Mouse (Mus musculus) monocyte, adult 5-6 weeks (primary cell): Measurements from ENCODE around the gene Selp. TPM values are rescaled to one million over a fixed set of nuclear protein-coding genes. Genes with fewer than 3 reads are reported as not detected.
A peak's percentile ranks its signal among the peaks of the same experiment; 100 is the strongest.

Source experiments
- ATAC-seq: fragments of 153-309, 156-312 bp; replicated peaks from 2 replicates; pipeline ENCODE4 v1.8.0; 2017; ENCODE audit warnings: mild to moderate bottlenecking; ENCODE audit not compliant: low TSS enrichment, insufficient number of reproducible peaks, severe bottlenecking, poor library complexity, low FRiP score
- total RNA-seq: library from RNA; stranded (forward); fragments of 200-1000, 200-491, 200-594 nt; gene quantifications from 3 replicates; pipeline ENCODE4 v1.2.3, GENCODE M21; 2017

The Selp gene
- total RNA-seq = 1.6 to 3.5 TPM (median 1.7 TPM) in 3 replicates

DNA sequence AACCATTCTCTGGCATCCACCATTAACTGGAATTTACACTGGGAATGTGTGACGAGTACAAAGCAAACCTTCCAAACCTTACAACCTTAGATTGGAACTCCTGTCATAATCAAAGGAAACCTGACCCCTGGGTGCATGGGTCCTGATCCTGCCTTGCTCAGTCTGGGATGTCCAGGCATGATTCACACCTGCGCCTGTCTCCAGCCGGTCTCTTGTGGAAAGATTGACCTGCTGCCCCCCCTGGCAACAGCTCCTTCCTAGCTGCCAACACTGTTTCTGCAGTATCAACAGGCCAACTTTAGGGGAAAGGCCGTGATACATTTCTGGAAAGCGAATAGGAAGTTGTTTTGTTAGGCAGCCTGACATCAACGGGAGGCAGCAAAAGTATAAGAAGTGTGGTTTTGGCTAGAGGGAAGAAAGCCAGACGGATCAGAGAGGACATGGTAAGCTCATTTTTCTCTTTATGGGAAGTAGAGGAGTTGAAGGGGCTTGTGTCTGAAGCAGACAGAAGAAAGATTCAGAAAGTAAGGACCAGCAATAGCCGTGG, at the start of gene Selp:
Gene Selp (plus strand): TSS at position 318 of the 547 bp plus-strand sequence.
- no peak for ATAC-seq

DNA sequence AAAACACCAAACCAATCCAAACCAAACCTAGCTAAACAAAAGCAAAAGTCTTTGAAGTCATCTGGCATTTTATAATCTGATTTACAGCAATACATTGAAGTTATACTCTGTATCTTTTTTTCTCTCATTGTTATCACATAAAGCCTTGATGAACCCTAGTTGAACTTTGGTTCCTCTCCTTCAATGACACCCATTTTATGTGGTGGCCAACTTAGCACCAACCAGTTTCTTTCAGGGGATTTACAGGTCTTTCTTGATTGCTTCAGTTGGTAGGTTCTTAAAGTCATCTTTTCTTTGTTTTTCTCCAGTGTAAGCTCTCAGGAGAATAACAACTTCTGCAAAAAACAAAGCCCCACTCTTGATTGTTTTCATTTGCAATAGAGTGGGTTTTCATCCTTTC, 45.8 kb upstream of the Selp start:
- ATAC-seq = no peak

DNA sequence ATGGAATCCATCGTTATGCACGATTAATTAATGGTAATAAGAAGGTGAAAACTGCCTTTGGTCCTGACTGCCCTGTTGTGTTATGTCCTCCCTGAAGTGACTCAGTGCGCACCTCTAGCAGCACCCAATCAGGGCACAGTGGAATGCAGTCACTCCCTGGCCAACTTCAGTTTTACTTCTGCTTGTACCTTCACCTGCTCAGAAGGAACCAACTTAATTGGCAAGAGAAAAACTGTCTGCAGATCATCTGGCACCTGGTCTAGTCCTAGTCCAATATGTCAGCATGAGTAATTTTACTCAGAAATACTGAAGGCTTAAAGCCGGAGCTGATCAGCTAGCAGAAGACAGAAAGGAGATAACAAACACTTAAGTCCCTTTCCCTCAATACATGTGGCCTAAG, 44.6 kb upstream of the Selp start:
- ATAC-seq = no peak

DNA sequence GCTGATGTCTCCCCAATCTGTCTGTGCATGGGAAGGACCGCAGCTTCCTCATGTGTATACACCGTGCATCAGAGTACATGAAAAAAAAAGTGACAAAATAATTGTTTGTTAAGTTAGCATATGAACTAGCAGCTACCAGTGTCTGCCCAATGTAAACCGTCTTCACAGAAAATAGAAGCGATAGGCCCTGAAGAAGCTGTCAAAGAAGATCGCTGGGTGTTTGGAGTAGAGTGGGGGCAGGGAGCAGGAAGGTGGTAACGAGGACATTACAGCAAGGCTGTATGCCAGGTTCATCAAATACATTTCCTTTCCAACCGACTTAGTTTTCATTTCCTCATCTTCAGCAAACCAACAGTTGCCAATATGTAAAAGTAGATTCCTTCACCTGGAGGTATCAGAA, 44.0 kb upstream of the Selp start:
- no peak for ATAC-seq

DNA sequence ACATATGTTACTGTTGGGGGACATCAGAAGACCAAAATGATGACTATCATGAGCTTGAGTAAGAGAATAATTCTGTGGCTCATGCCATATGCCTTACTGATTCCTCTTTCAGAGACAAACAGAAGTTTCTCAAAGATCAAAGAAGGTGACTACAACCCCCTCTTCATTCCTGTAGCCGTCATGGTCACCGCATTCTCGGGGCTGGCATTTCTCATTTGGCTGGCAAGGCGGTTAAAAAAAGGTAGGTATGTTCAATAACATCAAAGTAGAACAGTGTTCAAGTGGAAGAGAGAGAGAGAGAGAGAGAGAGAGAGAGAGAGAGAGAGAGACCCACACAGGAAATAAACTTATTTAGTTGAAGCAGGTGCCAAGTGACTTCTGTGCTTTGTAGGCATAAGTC, 43.1 kb upstream of the Selp start:
- no peak for ATAC-seq

DNA sequence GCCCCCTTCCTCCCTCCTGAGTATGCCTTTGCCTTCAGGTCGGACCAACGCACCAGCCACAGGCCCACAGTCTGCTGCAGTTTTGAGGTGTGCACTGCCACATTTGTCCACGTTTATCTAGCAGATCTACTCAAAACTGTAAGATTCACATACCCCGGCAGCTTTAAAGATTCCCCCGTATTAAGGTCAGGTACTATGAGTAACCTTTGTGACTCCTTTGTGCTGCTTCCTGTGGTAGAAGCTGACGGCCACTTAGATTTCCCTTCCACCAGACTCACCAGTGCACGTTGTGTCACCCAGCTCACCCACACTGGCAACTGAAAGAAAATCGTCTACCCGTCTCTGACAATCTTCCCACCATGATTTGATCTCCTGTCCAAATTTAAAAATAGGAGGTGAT, 42.0 kb upstream of the Selp start:
- no peak for ATAC-seq

DNA sequence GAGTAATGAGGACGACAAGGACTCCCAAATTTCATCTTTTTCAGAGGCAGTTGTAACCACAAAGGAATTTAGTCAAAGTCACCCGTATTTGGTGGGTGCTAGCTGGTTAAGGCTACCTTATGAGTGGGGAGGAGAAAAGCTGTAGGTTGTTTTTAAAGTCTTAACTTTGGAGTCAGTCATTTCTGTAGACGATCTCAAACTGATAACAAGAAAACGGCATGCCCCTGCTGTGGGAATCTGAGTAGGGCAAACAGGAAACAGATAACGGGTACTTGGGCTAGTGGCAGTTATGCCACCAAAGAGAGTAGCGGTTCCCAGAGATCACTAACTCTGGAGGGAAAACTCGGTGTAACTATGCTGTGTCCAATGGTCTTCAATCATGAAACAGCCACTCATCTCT, 41.3 kb upstream of the Selp start:
- ATAC-seq = no peak

DNA sequence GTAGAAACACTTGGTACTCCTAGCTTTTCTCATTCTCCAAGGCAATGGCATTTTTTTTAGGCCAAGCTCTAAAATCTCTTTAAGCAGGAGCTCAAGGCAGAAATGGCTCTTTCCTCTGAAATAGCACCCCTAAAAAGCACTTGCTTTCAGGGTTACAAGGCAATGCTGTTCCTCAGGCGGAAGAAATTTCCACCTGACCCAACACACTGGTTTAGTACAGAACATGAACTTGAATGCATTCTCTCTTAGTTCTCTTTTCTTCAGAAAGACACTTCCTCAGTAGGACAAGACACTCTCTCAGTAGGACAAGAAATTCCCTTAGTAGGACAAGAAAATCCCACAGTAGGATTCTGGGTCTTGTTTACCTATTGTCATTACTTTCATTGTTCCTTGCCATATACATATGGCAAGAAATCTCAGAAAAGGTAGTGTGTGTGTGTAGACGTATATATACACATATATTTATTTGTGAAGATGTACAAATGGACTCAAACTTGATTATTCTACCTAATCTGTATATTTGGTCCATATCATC, 40.4 kb upstream of the Selp start:
- no peak for ATAC-seq

DNA sequence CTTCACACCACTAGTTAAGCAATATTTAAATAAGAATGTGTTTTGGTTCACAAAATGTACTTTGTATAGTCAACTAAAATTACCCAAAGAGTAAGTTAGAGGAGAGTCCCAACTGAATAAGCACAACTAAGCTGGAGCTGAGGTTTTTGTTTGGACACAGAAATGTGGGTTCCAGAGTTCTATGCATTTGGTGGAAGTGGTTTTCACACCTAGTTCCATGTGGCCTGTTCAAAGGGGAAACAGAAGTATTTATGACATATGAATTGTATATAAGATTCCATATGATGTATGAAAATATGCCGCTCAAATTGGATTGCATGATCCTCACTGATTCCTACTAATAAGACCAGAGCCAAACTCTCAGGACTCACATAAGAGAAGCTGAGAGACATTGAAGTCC, 39.6 kb upstream of the Selp start:
- ATAC-seq = no peak

DNA sequence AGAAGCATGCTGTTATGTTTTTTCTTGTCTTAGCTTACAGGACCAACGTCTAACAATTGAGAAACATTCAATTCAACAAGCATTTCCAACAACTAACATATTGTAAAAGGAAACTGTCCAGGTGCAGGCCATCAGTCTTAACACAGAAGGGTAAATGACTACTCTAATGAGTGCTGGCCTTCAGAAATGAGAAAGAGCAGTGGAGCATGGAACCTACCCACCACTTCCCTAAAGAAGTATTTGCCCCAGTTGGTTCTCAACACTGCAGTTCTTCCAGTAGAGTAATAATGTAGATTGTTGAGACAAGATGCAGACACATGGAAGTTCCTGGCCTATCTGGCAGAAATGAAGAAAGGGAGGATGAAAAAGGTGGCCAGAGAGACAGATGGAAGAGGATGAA, 38.6 kb upstream of the Selp start:
- no peak for ATAC-seq

DNA sequence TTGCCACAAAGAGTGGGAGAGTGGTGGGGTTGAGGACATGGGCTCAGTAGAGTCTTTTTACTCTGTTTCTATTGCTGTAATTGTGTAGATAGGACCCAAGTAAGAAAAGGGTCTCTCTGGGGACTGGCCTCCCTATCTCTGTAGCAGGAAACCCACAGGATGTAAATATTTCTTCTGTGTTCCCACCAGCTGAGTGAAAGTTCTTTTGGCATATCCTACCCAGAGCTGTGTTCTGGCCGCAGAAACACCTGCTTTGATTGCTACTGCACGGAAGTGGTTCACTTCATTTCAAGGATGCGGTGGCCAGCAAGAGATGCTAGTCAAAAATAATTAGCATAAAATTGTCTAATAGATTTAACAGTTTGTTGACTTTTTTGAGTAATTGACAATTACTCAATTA, 38.0 kb upstream of the Selp start:
- ATAC-seq = no peak

DNA sequence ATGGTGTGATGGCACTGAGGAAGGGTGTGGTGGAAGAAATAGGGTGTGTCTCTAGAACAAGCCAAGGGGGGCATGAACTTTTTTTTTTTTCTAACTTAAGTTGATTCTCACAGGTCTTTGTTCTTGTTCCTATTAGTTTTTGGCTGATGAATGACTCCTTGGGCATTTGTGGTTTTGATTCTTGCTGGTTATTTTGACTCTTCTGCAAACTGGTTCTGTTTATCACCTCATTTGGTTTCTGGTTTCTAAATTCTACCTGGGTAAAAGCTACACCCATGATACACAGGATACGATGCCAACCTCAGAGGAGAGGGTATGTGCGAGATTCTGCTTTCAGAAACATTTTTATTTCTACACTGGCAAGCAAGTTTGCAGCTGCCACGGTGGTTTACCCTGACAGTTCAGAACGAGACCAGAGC, 36.7 kb upstream of the Selp start:
- no peak for ATAC-seq

DNA sequence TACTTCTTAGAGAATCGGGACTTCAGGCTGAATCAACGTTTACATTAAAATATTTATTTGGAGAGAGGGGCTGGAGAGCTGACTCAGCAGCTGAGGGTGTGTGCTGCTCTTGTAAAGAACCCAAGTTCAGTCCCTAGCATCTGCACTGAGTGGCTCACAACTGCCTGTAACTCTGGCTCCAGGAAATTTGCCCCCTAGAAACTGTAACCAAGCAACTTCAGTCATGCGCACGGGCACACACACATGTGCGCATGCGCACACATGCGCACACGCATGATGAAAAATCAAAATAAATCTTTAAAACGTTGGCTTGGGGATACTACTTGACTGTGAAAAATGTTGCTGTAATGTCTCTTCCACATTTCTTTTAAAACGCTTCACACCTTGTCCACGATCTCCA, 36.0 kb upstream of the Selp start:
- no peak for ATAC-seq

DNA sequence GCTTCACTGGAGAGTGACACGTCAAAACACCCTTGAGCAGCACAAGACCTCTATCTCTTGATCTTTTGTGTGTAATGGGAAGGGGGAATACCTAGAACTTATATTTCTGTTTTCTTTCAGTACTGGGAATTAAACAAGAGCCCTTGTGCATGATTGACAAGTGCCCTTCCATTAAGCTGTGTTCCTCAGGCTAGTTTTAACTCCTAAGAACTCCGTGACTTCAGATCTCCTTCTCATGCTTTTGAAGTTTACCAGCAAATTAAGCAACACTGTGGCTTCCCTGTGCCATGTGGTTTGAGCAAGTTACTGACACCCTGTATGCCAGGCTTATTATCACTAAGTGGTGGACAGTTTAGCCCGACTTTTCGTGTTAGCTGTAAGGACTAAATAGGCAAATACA, 32.0 kb upstream of the Selp start:
- no peak for ATAC-seq

DNA sequence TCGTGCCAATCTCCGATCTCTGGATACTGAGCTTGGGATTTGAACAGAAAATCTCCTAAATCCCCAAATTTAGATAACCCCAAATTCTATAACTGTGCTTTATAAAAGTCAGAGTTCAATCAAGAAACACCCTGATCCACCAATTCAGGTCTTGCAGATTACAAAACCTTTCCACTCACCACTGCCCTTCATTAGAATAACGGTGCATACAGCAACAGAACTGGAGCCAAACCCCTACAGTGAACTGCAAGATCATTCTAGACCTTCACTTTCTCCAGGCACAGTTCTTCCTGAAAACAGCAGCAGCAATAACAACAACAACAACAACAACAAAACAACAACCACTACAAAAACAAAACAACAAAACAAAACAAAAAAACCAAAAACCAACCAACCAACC, 28.3 kb upstream of the Selp start:
- no peak for ATAC-seq

DNA sequence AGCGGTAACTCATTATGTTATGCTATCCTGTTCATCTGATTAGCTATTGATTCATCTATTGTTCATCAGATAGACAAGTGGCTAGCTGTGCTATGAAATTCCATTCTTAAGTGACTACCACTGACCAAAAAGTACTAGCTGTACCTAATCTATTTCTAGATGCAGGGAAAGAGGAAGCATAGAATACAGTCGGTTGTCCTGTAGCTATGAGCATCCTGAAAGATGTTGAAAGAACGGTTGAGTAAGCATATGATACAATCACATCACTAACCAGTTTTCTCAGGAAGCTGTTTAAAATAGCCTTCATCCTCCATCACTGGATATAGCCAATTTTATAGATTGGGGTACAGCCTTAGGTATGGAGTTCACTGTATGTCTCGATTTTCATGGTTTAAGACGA, 27.2 kb upstream of the Selp start:
- ATAC-seq = peak; percentile 59

DNA sequence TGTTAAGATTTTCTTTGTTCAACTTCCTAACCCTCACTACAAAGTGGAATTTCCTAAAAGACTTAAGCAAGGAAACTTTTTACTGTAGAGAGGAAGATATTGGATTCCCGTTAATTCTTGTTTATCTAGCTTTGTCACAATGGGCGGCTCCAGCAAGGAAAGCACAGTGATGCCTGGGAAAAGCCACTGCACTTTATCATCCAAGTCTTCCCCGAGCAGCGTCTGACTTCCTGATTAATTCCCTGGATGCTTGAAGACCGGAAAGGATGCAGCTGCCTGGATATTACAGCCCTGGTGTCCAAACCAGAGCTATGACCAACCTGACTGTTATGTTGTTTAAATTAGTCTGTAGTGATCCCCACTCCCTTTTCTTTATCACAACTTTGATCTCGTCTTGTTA, 18.3 kb upstream of the Selp start:
- no peak for ATAC-seq

DNA sequence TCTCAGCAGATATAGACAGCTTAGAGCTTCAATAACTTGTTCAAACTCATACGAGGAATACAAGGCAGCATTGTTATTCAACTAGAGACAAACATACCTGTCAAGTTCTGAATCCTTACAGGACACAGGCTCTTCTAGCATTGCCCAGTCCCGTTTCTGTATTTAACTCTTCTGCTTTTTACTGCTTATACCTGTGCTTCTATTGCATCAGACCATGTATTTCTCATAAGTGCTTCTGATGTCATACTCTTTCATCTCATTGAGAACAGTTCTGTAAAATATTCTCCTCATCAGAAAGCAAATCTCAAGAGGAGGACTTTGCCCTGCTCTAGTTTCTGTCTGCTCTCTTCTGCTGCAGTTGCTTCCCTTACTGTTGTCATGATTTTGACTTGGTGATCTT, 17.2 kb upstream of the Selp start:
- no peak for ATAC-seq

DNA sequence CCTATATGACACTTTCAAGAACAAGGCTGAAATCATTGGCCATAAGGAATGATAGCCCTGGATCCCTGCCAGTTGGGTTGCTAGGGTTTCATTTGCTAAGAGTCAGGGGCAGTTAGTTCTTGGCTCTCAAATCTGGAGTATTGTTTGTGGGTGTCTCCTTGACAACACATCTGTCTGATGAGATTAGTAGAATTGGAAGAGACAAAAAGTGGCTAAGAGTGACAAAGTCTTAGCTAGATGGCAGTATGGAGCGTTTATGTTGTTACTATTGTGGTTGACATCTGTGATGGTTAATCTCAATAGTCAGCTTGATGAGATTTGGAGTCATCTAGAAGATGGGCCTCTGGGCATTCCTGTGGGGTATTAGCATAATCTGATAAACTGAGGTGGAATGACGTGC, 16.7 kb upstream of the Selp start:
- ATAC-seq = no peak

DNA sequence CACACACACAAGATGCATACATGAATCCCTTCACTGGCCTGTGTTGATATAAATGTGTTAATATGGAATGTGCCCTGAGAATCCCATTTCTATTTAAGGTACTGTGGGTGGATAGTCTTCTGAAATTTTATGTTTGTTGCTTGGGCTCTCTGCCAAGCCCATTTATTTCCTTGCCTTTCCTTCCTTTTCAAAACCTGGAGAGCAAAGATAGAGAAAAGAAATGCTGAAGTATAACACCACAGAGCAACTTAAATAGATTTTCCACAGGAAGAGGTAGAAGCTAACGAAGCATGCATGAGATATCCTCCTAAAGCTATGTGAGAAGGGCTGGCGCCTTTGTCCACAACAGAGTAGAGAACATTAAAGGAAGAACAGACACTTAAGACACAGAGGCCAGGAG, 5.3 kb upstream of the Selp start:
- ATAC-seq = no peak

DNA sequence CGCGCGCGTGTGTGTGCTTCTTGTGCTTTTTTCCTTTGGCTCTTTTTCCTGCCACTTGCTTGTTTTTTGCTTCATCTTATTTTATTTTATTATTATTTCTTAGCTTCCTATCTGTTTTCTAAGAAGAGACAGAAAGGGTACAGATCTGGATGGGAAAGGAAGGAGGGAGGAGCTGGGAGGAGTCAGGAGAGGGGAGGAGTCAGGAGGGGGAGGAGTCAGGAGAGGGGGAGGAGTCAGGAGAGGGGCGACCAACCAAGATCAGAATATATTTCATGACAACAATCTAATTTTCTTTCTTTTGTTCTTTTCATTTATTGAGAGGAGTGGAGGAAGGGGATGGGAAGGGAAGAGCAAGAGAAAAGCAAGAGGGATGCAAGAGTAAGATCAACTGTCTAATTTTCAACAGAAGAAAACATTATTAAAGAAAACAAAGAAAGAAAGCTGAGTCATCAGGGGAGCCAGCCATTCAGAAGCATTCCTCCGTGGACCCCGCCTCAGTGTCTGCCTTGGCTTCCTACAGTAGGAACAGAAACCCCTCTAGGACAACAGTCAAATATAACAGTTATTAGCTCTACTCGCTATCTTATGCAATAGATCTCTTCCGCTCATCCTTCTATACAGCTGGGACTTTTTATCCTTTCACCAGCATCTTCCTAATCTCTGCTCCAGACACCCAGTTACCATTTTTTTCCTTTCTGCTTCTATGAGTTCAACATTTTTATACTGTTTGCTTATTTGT, 4.3 kb upstream of the Selp start:
- ATAC-seq = no peak
